Mouse (Mus musculus) midbrain, embryonic 10.5 days (tissue): ENCODE measurements at regions not wholly inside any gene's neighbourhood (a gene's known extent, or its start where the extent isn't known, plus 50 kb on each side); places are given as distances from the start of the nearest gene placed in this dataset.

Experiments
- DNase-seq: peaks from one replicate; pipeline ENCODE4 v3.0.0-alpha.2; 2017; ENCODE audit warnings: low spot score
- H3K27ac ChIP-seq: fragments of 300-500 bp; sonication (generic); replicated peaks from 2 replicates; pipeline ENCODE4 v1.5.1; 2016; ENCODE audit warnings: mild to moderate bottlenecking
- H3K27me3 ChIP-seq: fragments of 300-500 bp; sonication (generic); 2 replicates; pipeline ENCODE4 v1.6.1; 2016; ENCODE audit warnings: low read depth, mild to moderate bottlenecking; ENCODE audit not compliant: poor library complexity, severe bottlenecking
- H3K36me3 ChIP-seq: fragments of 300-500 bp; sonication (generic); 2 replicates; pipeline ENCODE4 v1.6.1; 2016; ENCODE audit warnings: mild to moderate bottlenecking, moderate library complexity
- H3K4me1 ChIP-seq: fragments of 300-500 bp; sonication (generic); 2 replicates; pipeline ENCODE4 v1.6.1; 2016
- H3K4me3 ChIP-seq: fragments of 300-500 bp; sonication (generic); 2 replicates; pipeline ENCODE4 v1.5.1; 2016; ENCODE audit warnings: mild to moderate bottlenecking, moderate library complexity
- H3K9me3 ChIP-seq: fragments of 300-500 bp; sonication (generic); replicated peaks from 2 replicates; pipeline ENCODE4 v1.6.1; 2016; ENCODE audit warnings: mild to moderate bottlenecking
- WGBS: fragments of 180-500 bp; shearing (Covaris S2); methylation state at CpG from one replicate; pipeline ENCODE4 v1.1.7; 2016; 5-methylcytosine and 5-hydroxymethylcytosine counted together

DNA sequence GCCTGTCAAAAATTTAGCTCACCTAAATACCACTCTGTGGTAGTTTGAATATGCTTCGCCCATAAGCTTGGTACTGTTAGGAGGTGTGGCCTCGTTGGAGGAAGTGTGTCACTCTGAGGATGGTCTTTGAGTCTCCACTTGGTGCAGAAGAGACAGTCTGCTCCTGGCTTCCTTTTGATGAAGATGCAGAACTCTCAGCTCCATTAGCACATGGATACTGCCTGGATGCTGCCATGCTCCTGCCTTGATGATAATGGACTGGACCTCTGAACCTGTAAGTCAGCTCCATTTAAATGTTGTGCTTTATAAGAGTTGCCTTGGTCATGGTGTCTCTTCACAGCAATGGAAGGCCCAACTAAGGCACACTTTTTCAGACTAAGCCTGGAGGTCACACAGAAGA is 56.9 kb upstream of the Pik3r1 start:
- 95% methylated on average over 2 of the region's 2 CpGs for WGBS
- Histone ChIP-seq H3K4me1 (no peaks in the 10 kb centered on the region), H3K4me3 (no peak overlapping the region), H3K9me3 (no peaks in the 10 kb centered on the region), H3K27ac (no peak overlapping the region), H3K27me3 (no peaks in the 10 kb centered on the region), H3K36me3 (no peaks in the 10 kb centered on the region)
- DNase-seq: no peak

- Histone ChIP-seq H3K36me3 (no peaks in the 10 kb centered on the region), H3K4me3 (no peak overlapping the region), H3K4me1 (no peaks in the 10 kb centered on the region), H3K27me3 (no peaks in the 10 kb centered on the region), H3K27ac (no peak overlapping the region), H3K9me3 (no peaks in the 10 kb centered on the region)
- 82% methylated on average over 7 of the region's 7 CpGs for WGBS
- DNase-seq: no peak
These were observed 64.0 kb upstream of the Pik3r1 start for GRCm38 (mm10) chr13:101831872-101832629.

DNA sequence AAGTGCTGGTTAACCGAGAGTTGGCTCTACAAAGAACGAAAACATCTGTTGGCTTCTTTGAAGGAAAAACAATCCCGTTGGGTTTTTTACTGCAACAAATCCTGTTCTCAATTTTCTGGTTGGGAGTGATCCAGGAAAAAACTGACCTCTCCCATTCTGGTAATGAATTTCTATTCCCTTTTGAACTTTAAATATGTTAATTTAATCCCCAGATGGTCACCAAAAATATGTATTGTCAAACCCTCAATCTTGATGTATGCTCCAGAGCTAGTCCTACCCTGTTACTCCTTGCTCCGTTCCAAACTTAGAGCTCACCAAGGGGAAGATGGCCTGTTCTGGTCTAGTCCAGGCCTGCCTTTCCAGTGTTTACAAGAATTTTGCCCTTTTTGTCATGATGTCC is 66.5 kb upstream of the Pik3r1 start:
- DNase-seq: no peak
- WGBS: 84% methylated on average over 4 of the region's 4 CpGs
- no peaks in the 10 kb centered on the region for H3K27me3 ChIP-seq

GRCm38 (mm10) chr13:101836992-101837391 is 69.0 kb upstream of the Pik3r1 start:
- DNase-seq: no peak
- H3K27ac ChIP-seq: no peak overlapping the region
- no peaks in the 10 kb centered on the region for H3K36me3 ChIP-seq
- H3K27me3 ChIP-seq: no peaks in the 10 kb centered on the region
- H3K9me3 ChIP-seq: no peaks in the 10 kb centered on the region
- WGBS: 85% methylated on average over 1 of the region's 1 CpGs
- no peak overlapping the region for H3K4me3 ChIP-seq
- peaks cover 6% of the 10 kb centered on the region; the same call in 1 of the 2 replicates for H3K4me1 ChIP-seq

More for the DNA sequence above, 66.5 kb upstream of the Pik3r1 start:
- peaks cover 5% of the 10 kb centered on the region; the same call in 1 of the 2 replicates for H3K4me1 ChIP-seq
- H3K27ac ChIP-seq: no peak overlapping the region
- H3K36me3 ChIP-seq: no peaks in the 10 kb centered on the region
- H3K9me3 ChIP-seq: no peaks in the 10 kb centered on the region
- no peak overlapping the region for H3K4me3 ChIP-seq

DNA sequence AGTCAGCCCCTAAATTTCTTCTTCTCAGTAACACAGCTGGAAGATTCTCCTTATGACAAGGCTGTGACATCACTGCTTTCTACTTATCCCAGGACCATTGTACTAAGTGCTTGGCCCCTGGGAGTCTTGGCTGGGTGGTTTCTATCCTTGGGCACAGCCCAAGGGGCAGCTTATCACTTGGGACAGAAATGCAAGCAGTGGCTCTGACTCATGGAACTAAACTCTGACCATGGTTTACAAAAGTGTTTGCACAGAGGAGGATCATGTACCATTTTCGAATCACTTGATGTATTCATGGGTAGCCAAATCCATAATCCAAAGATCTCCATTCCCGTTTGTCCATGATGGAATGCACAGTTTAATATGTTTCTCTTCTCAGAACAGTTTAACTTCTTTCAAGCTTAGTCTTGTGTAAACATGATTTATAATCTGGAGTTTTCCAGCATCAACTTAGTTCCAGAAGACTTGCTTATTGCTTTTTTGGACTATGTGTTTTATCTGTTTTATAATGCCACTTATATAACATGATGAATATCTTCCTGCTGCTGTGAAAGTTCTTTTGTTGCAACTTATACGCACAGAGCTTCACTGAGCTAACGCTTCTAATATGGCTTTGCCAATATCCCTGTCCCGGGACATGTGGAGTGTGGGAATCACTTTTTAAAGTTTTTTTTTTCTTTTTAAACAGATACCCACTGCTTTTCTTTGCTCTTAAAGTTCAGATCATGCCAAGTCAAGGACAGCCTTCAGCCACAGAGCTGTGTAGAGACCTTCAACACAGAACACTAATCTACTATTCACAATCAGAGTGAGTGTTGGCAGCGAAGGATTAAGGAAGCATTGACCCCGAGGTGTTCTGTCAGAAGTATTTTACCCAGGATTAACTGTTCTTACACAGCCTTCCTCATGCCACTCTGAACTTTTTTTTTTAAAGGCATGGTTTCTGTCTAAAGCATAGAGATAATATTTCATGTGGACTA is 76.7 kb upstream of the Pik3r1 start:
- H3K27me3 ChIP-seq: no peaks in the 10 kb centered on the region
- WGBS: 74% methylated on average over 7 of the region's 7 CpGs
- H3K27ac ChIP-seq: no peak overlapping the region
- no peak for DNase-seq
- no peak overlapping the region for H3K4me3 ChIP-seq
- no peaks in the 10 kb centered on the region for H3K4me1 ChIP-seq
- H3K36me3 ChIP-seq: no peaks in the 10 kb centered on the region
- H3K9me3 ChIP-seq: no peaks in the 10 kb centered on the region

- 78% methylated on average over 3 of the region's 3 CpGs for WGBS
- Histone ChIP-seq H3K9me3 (no peaks in the 10 kb centered on the region), H3K27me3 (no peaks in the 10 kb centered on the region), H3K36me3 (no peaks in the 10 kb centered on the region), H3K27ac (no peak overlapping the region), H3K4me3 (no peak overlapping the region), H3K4me1 (no peaks in the 10 kb centered on the region)
- no peak for DNase-seq
These were observed 78.0 kb upstream of the Pik3r1 start for GRCm38 (mm10) chr13:101846016-101846415.

DNA sequence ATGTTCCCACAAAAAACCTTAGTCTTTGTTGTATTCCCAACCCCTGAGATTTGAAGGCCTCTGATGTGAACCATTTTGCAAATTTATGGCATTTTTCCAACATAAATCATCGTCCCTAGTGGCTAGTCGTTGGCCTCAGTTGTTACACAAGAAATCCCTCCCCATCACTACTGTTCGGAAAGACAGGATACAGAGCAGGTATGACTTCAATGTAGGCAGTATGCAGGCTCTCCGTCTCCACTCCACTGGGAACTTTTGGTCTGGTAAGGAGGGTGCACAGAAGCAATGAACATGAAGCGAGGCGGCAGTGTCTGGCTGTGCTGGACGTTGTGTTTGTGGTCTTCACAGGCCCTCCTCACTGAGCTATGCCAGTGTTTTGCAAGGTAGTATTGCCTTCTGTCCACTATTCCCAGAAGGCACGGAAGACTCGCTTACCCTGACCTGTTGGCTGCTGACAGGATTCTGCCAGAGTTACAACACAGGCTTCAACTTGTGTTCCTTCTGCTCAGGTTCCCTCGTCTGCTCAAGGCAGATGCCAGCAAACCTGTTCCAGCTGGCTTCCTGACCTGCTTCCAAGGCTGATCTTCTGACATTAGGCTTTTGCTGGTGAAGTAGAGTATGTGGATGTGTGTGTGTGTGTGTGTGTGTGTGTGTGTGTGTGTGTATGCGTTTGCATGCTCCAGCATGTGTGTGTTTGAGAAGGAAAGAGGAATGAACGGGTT is 80.0 kb upstream of the Pik3r1 start:
- DNase-seq: no peak
- no peaks in the 10 kb centered on the region for H3K36me3 ChIP-seq
- 88% methylated on average over 12 of the region's 12 CpGs for WGBS
- H3K9me3 ChIP-seq: no peaks in the 10 kb centered on the region
- no peak overlapping the region for H3K4me3 ChIP-seq
- no peak overlapping the region for H3K27ac ChIP-seq
- no peaks in the 10 kb centered on the region for H3K27me3 ChIP-seq
- H3K4me1 ChIP-seq: no peaks in the 10 kb centered on the region

DNA sequence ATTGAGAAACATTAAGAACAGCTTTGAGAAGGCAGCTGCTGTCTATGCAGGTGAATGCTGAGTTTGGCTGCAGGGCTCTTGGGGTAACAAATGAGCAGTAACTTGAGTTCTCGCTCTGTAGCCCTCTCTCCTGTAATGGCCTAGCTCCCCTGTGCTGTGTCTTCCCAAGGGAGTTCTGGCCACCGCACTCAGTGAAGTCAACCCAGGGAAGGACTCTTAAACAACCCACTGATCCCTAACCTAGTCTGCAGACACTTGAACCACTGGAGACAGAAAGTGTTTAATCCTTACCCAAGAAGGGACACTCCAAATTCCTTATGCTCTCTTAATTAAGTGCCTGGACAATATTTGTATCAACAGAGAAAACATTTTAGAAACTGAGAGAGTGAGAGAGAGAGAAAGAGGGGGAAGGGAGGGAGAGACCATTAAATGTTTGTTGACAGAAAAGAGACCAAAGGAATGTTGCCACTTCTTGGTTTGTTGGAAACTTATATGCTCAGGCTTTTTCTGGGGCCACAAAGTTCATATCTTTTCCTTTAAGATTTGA is 80.7 kb upstream of the Pik3r1 start:
- H3K4me3 ChIP-seq: no peak overlapping the region
- H3K36me3 ChIP-seq: no peaks in the 10 kb centered on the region
- no peaks in the 10 kb centered on the region for H3K27me3 ChIP-seq
- H3K4me1 ChIP-seq: no peaks in the 10 kb centered on the region
- DNase-seq: no peak
- H3K27ac ChIP-seq: no peak overlapping the region
- H3K9me3 ChIP-seq: no peaks in the 10 kb centered on the region
- WGBS: 77% methylated on average over 2 of the region's 2 CpGs

DNA sequence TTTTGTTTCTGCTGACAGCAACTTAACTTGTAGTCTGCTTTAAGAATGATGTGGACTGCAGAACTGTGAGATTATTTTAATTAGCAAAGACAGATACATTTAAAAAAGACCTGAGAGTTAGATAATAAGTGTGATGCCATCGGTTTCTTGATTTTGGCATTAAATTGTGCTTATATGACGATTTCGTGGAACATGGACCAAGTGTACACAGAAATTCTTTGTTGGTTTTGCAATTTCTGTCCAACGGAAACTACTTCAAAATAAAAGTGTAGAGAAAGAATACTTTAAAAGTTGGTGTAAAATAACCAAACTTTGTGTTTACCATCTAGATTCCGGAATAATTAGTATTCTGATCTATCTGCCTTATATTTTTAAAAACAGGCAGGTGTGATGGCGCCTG is 81.4 kb upstream of the Pik3r1 start:
- H3K27ac ChIP-seq: no peak overlapping the region
- no peak for DNase-seq
- 93% methylated on average over 6 of the region's 6 CpGs for WGBS
- no peak overlapping the region for H3K4me3 ChIP-seq
- H3K9me3 ChIP-seq: no peaks in the 10 kb centered on the region
- H3K27me3 ChIP-seq: no peaks in the 10 kb centered on the region
- H3K4me1 ChIP-seq: no peaks in the 10 kb centered on the region
- H3K36me3 ChIP-seq: no peaks in the 10 kb centered on the region

GRCm38 (mm10) chr13:101851329-101851728 is 83.3 kb upstream of the Pik3r1 start:
- H3K27me3 ChIP-seq: no peaks in the 10 kb centered on the region
- no peak overlapping the region for H3K27ac ChIP-seq
- H3K9me3 ChIP-seq: no peaks in the 10 kb centered on the region
- no peaks in the 10 kb centered on the region for H3K36me3 ChIP-seq
- no peak overlapping the region for H3K4me3 ChIP-seq
- no peaks in the 10 kb centered on the region for H3K4me1 ChIP-seq
- DNase-seq: no peak
- WGBS: 71% methylated on average over 6 of the region's 6 CpGs

DNA sequence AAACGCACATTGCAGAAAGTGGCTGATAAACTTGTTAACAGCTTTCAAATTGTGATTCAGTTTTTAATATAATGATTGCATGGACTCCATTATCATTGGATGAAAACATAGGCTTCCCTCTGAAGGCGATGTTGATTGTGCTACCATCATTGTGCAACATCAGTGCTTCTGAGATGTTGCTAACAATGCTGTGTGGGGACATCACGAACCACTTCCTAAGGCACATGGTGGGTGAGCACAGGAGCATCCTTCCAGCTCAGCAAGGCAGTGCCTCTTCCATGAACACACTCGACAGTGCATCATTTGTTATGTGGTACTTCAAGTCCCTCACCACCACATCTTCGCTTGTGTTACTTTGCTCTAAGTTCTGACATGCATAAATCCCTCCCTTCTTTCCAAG is 84.9 kb upstream of the Pik3r1 start:
- 91% methylated on average over 5 of the region's 5 CpGs for WGBS
- Histone ChIP-seq H3K4me3 (no peak overlapping the region), H3K36me3 (no peaks in the 10 kb centered on the region), H3K4me1 (no peaks in the 10 kb centered on the region), H3K9me3 (no peaks in the 10 kb centered on the region), H3K27ac (no peak overlapping the region), H3K27me3 (no peaks in the 10 kb centered on the region)
- DNase-seq: no peak

DNA sequence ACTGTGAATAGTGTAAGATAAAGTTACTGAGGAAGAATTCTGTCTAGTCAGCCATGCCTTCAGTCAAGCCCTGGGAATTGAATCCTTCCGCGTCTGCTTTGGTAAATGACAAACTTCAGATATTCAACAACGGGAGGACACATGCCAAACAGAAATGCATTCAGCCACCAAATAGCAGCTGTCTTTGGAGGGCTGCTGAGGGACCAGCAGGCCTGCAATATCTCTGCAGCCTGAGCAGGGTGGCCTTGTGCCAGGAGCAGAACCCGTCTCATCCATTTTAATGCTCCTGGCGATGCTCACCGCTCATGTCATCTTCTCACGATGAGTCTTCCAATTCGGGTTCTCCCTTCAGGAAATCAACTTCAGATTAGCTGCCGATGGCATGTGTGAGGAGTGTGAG is 87.1 kb upstream of the Pik3r1 start:
- WGBS: 94% methylated on average over 9 of the region's 9 CpGs
- no peak for DNase-seq
- no peaks in the 10 kb centered on the region for H3K9me3 ChIP-seq

More for the DNA sequence above, 87.1 kb upstream of the Pik3r1 start:
- H3K27ac ChIP-seq: no peak overlapping the region
- H3K4me1 ChIP-seq: no peaks in the 10 kb centered on the region
- H3K4me3 ChIP-seq: no peak overlapping the region
- no peaks in the 10 kb centered on the region for H3K27me3 ChIP-seq
- no peaks in the 10 kb centered on the region for H3K36me3 ChIP-seq
